Mouse (Mus musculus) CD4-positive, CD25-positive, alpha-beta regulatory T cell, adult 2 months (primary cell): ENCODE data around the gene Bbs2.

Source experiments
- DNase-seq: peaks from one replicate; pipeline ENCODE4 v3.0.0-alpha.2; 2012; ENCODE audit warnings: low read depth, low spot score

Gene Bbs2

GRCm38 (mm10) chr8:94098996-94099395, 268 bp upstream of the Bbs2 start:
- DNase-seq, result no peak

- peak; percentile 25 for DNase-seq
Observed at GRCm38 (mm10) chr8:94094281-94094680, 4.4 kb downstream of the Bbs2 start.

GRCm38 (mm10) chr8:94092848-94093247, 5.9 kb downstream of the Bbs2 start:
- DNase-seq, result no peak

- no peak for DNase-seq
Observed at GRCm38 (mm10) chr8:94089715-94090114, 9.0 kb downstream of the Bbs2 start.

GRCm38 (mm10) chr8:94087964-94088363, 10.8 kb downstream of the Bbs2 start:
- DNase-seq, result no peak

GRCm38 (mm10) chr8:94076461-94077192, 22.1 kb downstream of the Bbs2 start:
- DNase-seq, result no peak

- no peak for DNase-seq
Observed at GRCm38 (mm10) chr8:94068793-94069192, 29.9 kb downstream of the Bbs2 start.

- DNase-seq, result no peak
Observed at GRCm38 (mm10) chr8:94066121-94066863, 32.4 kb downstream of the Bbs2 start.

- DNase-seq, result peak; percentile 56
Observed at GRCm38 (mm10) chr8:94057157-94057854, 41.4 kb downstream of the Bbs2 start.

GRCm38 (mm10) chr8:94052696-94053095, 46.0 kb downstream of the Bbs2 start:
- no peak for DNase-seq

- no peak for DNase-seq
Observed at GRCm38 (mm10) chr8:94047845-94048244, 50.9 kb downstream of the Bbs2 start.

- peak; percentile 19 for DNase-seq
Observed at GRCm38 (mm10) chr8:94037806-94038205, 60.9 kb downstream of the Bbs2 start.

- DNase-seq, result peak; percentile 98
Observed at GRCm38 (mm10) chr8:94036944-94037524, 61.7 kb downstream of the Bbs2 start, which contains the start of the genes Nudt21 and Ogfod1. Nudt21 (minus strand) TSS chr8:94037031. Ogfod1 (plus strand) TSS chr8:94037198.

GRCm38 (mm10) chr8:94036541-94036940, 62.2 kb downstream of the Bbs2 start:
- peak; percentile 71 for DNase-seq

GRCm38 (mm10) chr8:94035200-94035599, 63.5 kb downstream of the Bbs2 start:
- no peak for DNase-seq

GRCm38 (mm10) chr8:94033601-94034000, 65.1 kb downstream of the Bbs2 start:
- no peak for DNase-seq

GRCm38 (mm10) chr8:94029701-94030100, 69.0 kb downstream of the Bbs2 start:
- no peak for DNase-seq

- no peak for DNase-seq
Observed at GRCm38 (mm10) chr8:94023916-94024315, 74.8 kb downstream of the Bbs2 start.
